Mouse (Mus musculus) olfactory bulb, adult 2 months (tissue): Measurements from ENCODE around the gene Dync1li2.

ENCODE experiments used
- CTCF ChIP-seq: fragments of 200-500 bp; IDR thresholded peaks from 2 replicates; pipeline ENCODE4 v1.5.1; 2012; ENCODE audit warnings: low read depth, mild to moderate bottlenecking, low read length, moderate library complexity; ENCODE audit not compliant: insufficient read depth
- POLR2A ChIP-seq: fragments of 200-500 bp; IDR thresholded peaks from 2 replicates; pipeline ENCODE4 v1.6.1; 2012; ENCODE audit warnings: mild to moderate bottlenecking, low read depth, low read length, moderate library complexity; ENCODE audit not compliant: insufficient read depth

GRCm38 (mm10) chr8:104411972-104412371 lies 30.9 kb downstream of the Dync1li2 start:
- no peak for TF ChIP-seq POLR2A
- no peak for TF ChIP-seq CTCF
